Mouse (Mus musculus) hindbrain, embryonic 16.5 days (tissue): ENCODE data around the gene Grik1. TPM values are rescaled to one million over a fixed set of nuclear protein-coding genes. Genes with fewer than 3 reads are reported as not detected.

ENCODE experiments used
- ATAC-seq: fragments of 200-750 bp; cut with Nextera tagmentation; 2 replicates; pipeline ENCODE4 v1.8.0; 2017; ENCODE audit warnings: moderate TSS enrichment, moderate library complexity
- H3K27ac ChIP-seq: fragments of 300-500 bp; sonication (generic); 2 replicates; pipeline ENCODE4 v1.5.1; 2014; ENCODE audit warnings: low read depth, mild to moderate bottlenecking, control low read depth, low read length, moderate library complexity
- H3K27me3 ChIP-seq: fragments of 300-500 bp; sonication (generic); replicated peaks from 2 replicates; pipeline ENCODE4 v1.6.1; 2014; ENCODE audit warnings: low read length; ENCODE audit not compliant: control insufficient read depth, insufficient read depth
- H3K36me3 ChIP-seq: fragments of 300-500 bp; sonication (generic); 2 replicates; pipeline ENCODE4 v1.6.1; 2014; ENCODE audit warnings: mild to moderate bottlenecking, low read length, moderate library complexity, mixed read lengths; ENCODE audit not compliant: control insufficient read depth, insufficient read depth
- H3K4me1 ChIP-seq: fragments of 300-500 bp; sonication (generic); 2 replicates; pipeline ENCODE4 v1.6.1; 2014; ENCODE audit warnings: low read depth, low read length; ENCODE audit not compliant: control insufficient read depth, insufficient read depth
- H3K4me2 ChIP-seq: fragments of 300-500 bp; sonication (generic); 2 replicates; pipeline ENCODE4 v1.6.1; 2014; ENCODE audit warnings: mild to moderate bottlenecking, low read length, control low read depth, moderate library complexity
- H3K4me3 ChIP-seq: fragments of 300-500 bp; sonication (generic); 2 replicates; pipeline ENCODE4 v1.5.1; 2014; ENCODE audit warnings: mild to moderate bottlenecking, low read length, control low read depth, moderate library complexity
- H3K9ac ChIP-seq: fragments of 300-500 bp; sonication (generic); 2 replicates; pipeline ENCODE4 v1.6.1; 2014; ENCODE audit warnings: low read depth, mild to moderate bottlenecking, control low read depth, low read length, moderate library complexity
- H3K9me3 ChIP-seq: fragments of 300-500 bp; sonication (generic); 2 replicates; pipeline ENCODE4 v1.6.1; 2014; ENCODE audit warnings: mild to moderate bottlenecking, low read length, moderate library complexity; ENCODE audit not compliant: control insufficient read depth
- WGBS: fragments of 180-500 bp; shearing (Covaris S2); extraction: QIAGEN DNeasy Blood & Tissue Kit; methylation state at CpG from one replicate; pipeline ENCODE4 v1.1.7; 2014; 5-methylcytosine and 5-hydroxymethylcytosine counted together
- polyA plus RNA-seq: library from polyadenylated mRNA; unstranded; fragments of >200 nt; fragmentation: Nextera tagmentation; extraction: Ambion mirVana; gene quantifications from 2 replicates; pipeline ENCODE4 v1.2.1, GENCODE M21; 2015

Grik1 gene
- polyA plus RNA-seq, 1 experiment from 2014 or later: 43.1 TPM

DNA sequence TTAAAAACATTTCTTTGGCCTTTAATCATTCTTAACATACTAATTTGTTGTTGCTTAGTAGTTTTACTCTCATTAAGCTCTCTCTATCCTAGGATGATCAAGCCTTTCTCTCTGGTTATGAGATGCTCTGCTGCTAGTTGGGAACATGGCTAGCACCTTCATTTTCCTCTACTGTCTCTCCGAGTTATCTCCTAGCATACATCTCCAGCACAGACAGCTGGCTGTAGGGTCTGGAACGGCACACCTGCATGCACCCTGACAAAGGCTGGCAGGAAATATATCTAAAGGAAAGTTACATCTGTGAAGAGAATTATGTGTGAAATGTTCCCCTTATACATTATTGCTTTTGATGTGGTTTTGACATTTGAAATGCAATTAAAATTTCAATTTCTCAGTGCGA is 42.5 kb downstream of the Grik1 start:
- Histone ChIP-seq H3K4me2 (no peak overlapping the region), H3K9ac (no peak overlapping the region), H3K27ac (no peak overlapping the region), H3K4me1 (no peaks in the 10 kb centered on the region; the same call in 1 of the 2 replicates), H3K4me3 (no peak overlapping the region), H3K36me3 (no peaks in the 10 kb centered on the region), H3K27me3 (no peaks in the 10 kb centered on the region), H3K9me3 (no peaks in the 10 kb centered on the region)
- 86% methylated on average over 3 of the region's 3 CpGs for WGBS
- ATAC-seq: no peak

DNA sequence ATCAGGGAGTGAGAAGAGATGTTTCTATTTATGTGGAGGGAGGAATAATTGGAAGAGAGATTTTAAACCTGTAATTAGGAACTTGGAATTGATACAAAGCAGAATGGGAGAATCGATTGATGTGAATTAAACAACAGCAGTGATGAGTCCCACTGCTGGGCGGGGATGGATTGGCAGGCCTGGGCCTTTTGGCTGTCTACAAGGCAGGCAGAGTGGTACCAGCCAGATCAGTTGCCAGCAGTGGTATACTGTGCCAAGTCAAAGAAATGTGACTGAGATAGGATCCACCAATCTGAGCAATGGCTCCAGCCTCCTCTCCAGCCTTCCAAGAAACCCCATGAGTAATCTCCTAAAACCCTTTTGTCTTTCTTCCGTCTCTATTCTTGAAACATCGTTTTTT is 45.4 kb downstream of the Grik1 start:
- WGBS: 74% methylated on average over 4 of the region's 4 CpGs
- no peak overlapping the region for H3K27ac ChIP-seq
- ATAC-seq: peak; percentile 61; the same call in 1 of the 2 replicates

DNA sequence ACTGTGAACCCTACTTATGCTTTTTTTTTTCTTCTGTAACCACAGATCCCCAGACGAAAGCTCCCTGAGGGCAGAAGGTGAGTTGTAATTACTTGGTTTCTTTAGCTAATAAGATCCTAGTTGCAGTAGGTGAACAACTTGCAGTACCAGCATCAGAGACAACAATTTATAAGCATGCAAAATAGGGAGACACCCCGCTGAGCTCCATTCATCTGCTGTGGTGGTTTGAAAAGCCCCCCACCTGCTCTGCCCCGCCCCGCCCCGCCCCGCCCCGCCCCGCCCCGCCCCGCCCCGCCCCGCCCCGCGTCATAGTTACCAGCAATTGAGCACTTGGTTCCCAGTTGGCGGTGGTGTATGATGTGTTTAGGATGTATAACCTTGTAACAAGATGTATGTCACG is 64.4 kb downstream of the Grik1 start:
- Histone ChIP-seq H3K27me3 (no peaks in the 10 kb centered on the region), H3K4me3 (no peak overlapping the region), H3K27ac (no peak overlapping the region), H3K4me1 (no peaks in the 10 kb centered on the region), H3K9me3 (no peaks in the 10 kb centered on the region), H3K4me2 (no peak overlapping the region), H3K36me3 (no peaks in the 10 kb centered on the region), H3K9ac (no peak overlapping the region)
- WGBS: 63% methylated on average over 10 of the region's 16 CpGs
- no peak for ATAC-seq

More for the DNA sequence above, 45.4 kb downstream of the Grik1 start:
- Histone ChIP-seq H3K4me1 (no peaks in the 10 kb centered on the region), H3K9me3 (no peaks in the 10 kb centered on the region), H3K27me3 (no peaks in the 10 kb centered on the region), H3K4me3 (no peak overlapping the region), H3K9ac (no peak overlapping the region), H3K4me2 (no peak overlapping the region), H3K36me3 (no peaks in the 10 kb centered on the region)

- no peaks in the 10 kb centered on the region for H3K27me3 ChIP-seq
- 74% methylated on average over 3 of the region's 3 CpGs for WGBS
These were observed 68.1 kb downstream of the Grik1 start for GRCm38 (mm10) chr16:88221932-88222331.

GRCm38 (mm10) chr16:88212531-88212930 is 77.5 kb downstream of the Grik1 start:
- H3K9ac ChIP-seq: no peak overlapping the region
- no peaks in the 10 kb centered on the region for H3K9me3 ChIP-seq
- no peaks in the 10 kb centered on the region for H3K36me3 ChIP-seq
- ATAC-seq: no peak
- no peak overlapping the region for H3K4me2 ChIP-seq
- no peaks in the 10 kb centered on the region for H3K4me1 ChIP-seq
- no peak overlapping the region for H3K27ac ChIP-seq
- H3K4me3 ChIP-seq: no peak overlapping the region
- 65% methylated on average over 5 of the region's 5 CpGs for WGBS
- no peaks in the 10 kb centered on the region for H3K27me3 ChIP-seq

More at GRCm38 (mm10) chr16:88221932-88222331, 68.1 kb downstream of the Grik1 start:
- H3K4me3 ChIP-seq: no peak overlapping the region
- no peak for ATAC-seq
- no peak overlapping the region for H3K4me2 ChIP-seq
- H3K27ac ChIP-seq: no peak overlapping the region
- H3K9ac ChIP-seq: no peak overlapping the region
- no peaks in the 10 kb centered on the region for H3K36me3 ChIP-seq
- H3K9me3 ChIP-seq: no peaks in the 10 kb centered on the region
- no peaks in the 10 kb centered on the region for H3K4me1 ChIP-seq

- Histone ChIP-seq H3K4me1 (no peaks in the 10 kb centered on the region), H3K27ac (no peak overlapping the region), H3K9ac (no peak overlapping the region), H3K27me3 (no peaks in the 10 kb centered on the region), H3K9me3 (no peaks in the 10 kb centered on the region), H3K4me3 (no peak overlapping the region), H3K36me3 (no peaks in the 10 kb centered on the region), H3K4me2 (no peak overlapping the region)
- 63% methylated on average over 8 of the region's 8 CpGs for WGBS
- ATAC-seq: no peak
These were observed 78.2 kb downstream of the Grik1 start for GRCm38 (mm10) chr16:88211852-88212251.

- peak; percentile 79; the same call in 1 of the 2 replicates for ATAC-seq
- WGBS: 9% methylated on average over 5 of the region's 5 CpGs
- no peaks in the 10 kb centered on the region for H3K4me1 ChIP-seq
These were observed 85.7 kb downstream of the Grik1 start for GRCm38 (mm10) chr16:88204400-88204799.

GRCm38 (mm10) chr16:88203985-88204384 is 86.1 kb downstream of the Grik1 start:
- ATAC-seq: no peak

More at GRCm38 (mm10) chr16:88204400-88204799, 85.7 kb downstream of the Grik1 start:
- Histone ChIP-seq H3K27ac (no peak overlapping the region), H3K27me3 (no peaks in the 10 kb centered on the region), H3K4me2 (no peak overlapping the region), H3K9ac (no peak overlapping the region), H3K36me3 (no peaks in the 10 kb centered on the region), H3K9me3 (no peaks in the 10 kb centered on the region), H3K4me3 (no peak overlapping the region)

DNA sequence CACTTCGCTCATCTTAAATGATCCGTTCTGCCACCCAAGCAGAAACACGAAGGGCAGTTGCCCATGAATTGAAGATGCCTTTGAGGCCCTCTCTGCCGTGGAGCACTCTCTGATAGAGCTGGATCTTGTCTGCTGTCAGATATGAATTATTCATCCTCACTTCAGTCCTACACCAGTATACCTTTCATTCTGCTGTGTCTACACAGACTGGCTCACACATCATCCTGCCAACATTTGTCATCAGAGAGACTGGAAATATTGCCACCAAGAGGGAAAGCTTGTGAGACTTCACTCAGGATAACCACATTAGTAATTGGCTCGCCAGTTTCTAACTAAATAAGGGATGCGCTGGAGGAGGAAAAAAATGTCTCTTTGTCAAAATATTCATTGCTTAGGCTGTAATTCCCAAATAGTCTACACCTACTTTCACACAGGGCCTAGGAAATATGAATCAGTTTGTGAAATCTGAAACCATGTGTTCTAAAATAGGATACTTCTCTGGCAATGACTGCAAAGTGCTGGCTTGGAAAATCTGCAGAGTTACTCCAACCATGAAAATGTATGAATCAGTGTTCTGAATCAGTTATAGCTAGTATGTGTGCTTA is 102.5 kb downstream of the Grik1 start:
- H3K36me3 ChIP-seq: no peaks in the 10 kb centered on the region
- no peaks in the 10 kb centered on the region for H3K4me1 ChIP-seq
- no peaks in the 10 kb centered on the region for H3K9me3 ChIP-seq
- no peak; the same call in 1 of the 2 replicates for ATAC-seq
- H3K4me2 ChIP-seq: no peak overlapping the region
- 52% methylated on average over 6 of the region's 6 CpGs for WGBS
- no peak overlapping the region for H3K9ac ChIP-seq
- no peaks in the 10 kb centered on the region for H3K27me3 ChIP-seq
- H3K4me3 ChIP-seq: no peak overlapping the region
- H3K27ac ChIP-seq: no peak overlapping the region

More at GRCm38 (mm10) chr16:88203985-88204384, 86.1 kb downstream of the Grik1 start:
- H3K9me3 ChIP-seq: no peaks in the 10 kb centered on the region
- H3K27me3 ChIP-seq: no peaks in the 10 kb centered on the region
- H3K36me3 ChIP-seq: no peaks in the 10 kb centered on the region
- no peak overlapping the region for H3K27ac ChIP-seq
- no peak overlapping the region for H3K4me2 ChIP-seq
- 72% methylated on average over 6 of the region's 6 CpGs for WGBS
- no peak overlapping the region for H3K9ac ChIP-seq
- H3K4me1 ChIP-seq: no peaks in the 10 kb centered on the region
- H3K4me3 ChIP-seq: no peak overlapping the region
